Mouse (Mus musculus) liver, embryonic 14.5 days (tissue): Measurements from ENCODE around the gene Bves. TPM values are rescaled to one million over a fixed set of nuclear protein-coding genes. Genes with fewer than 3 reads are reported as not detected.

Source experiments
- ATAC-seq: fragments of 200-750 bp; cut with Nextera tagmentation; 2 replicates; pipeline ENCODE4 v1.8.0; 2017; ENCODE audit warnings: moderate number of reproducible peaks, mild to moderate bottlenecking, moderate library complexity; ENCODE audit not compliant: insufficient read depth
- DNase-seq, 3 experiments: peaks; one replicate each; pipeline ENCODE4 v3.0.0-alpha.2; 2012 to 2013; ENCODE audit warnings: low read depth in 3 of 3, low spot score in 3 of 3
- H3K27ac ChIP-seq: fragments of 300-500 bp; sonication (generic); 2 replicates; pipeline ENCODE4 v1.5.1; 2014; ENCODE audit warnings: moderate library complexity, mild to moderate bottlenecking, control low read depth, inconsistent platforms
- H3K27me3 ChIP-seq: fragments of 300-500 bp; sonication (generic); 2 replicates; pipeline ENCODE4 v1.6.1; 2014; ENCODE audit warnings: mild to moderate bottlenecking, low read length, moderate library complexity; ENCODE audit not compliant: control insufficient read depth, insufficient read depth
- H3K36me3 ChIP-seq: fragments of 300-500 bp; sonication (generic); replicated peaks from 2 replicates; pipeline ENCODE4 v1.6.1; 2014; ENCODE audit warnings: low read depth; ENCODE audit not compliant: control insufficient read depth, insufficient read depth
- H3K4me1 ChIP-seq, 2 experiments: fragments of 200-500 bp in 1 of 2; fragments of 300-500 bp in 1 of 2; sonication (generic) in 1 of 2; replicated peaks; 2 replicates each; pipeline ENCODE4 v1.6.1; 2012 to 2014; ENCODE audit warnings: antibody characterized with exemption in 1 of 2, inconsistent platforms in 1 of 2, low read length in 1 of 2; ENCODE audit not compliant: control insufficient read depth in 2 of 2, insufficient read depth in 2 of 2
- H3K4me2 ChIP-seq: fragments of 300-500 bp; sonication (generic); 2 replicates; pipeline ENCODE4 v1.6.1; 2014; ENCODE audit warnings: low read depth, mild to moderate bottlenecking, control low read depth, moderate library complexity
- H3K4me3 ChIP-seq, 2 experiments: fragments of 200-500 bp in 1 of 2; fragments of 300-500 bp in 1 of 2; sonication (generic) in 1 of 2; 2 replicates each; pipeline ENCODE4 v1.5.1; 2012 to 2014; ENCODE audit warnings: low read depth in 2 of 2, low read length in 2 of 2, mild to moderate bottlenecking in 2 of 2, control low read depth in 1 of 2, inconsistent platforms in 1 of 2, moderate library complexity in 1 of 2; ENCODE audit not compliant: insufficient read depth in 1 of 2
- H3K9ac ChIP-seq: fragments of 300-500 bp; sonication (generic); replicated peaks from 2 replicates; pipeline ENCODE4 v1.6.1; 2014; ENCODE audit warnings: mild to moderate bottlenecking, control low read depth, moderate library complexity
- H3K9me3 ChIP-seq: fragments of 300-500 bp; sonication (generic); 2 replicates; pipeline ENCODE4 v1.6.1; 2016; ENCODE audit warnings: low read length, mixed read lengths; ENCODE audit not compliant: control insufficient read depth
- CTCF ChIP-seq: IDR thresholded peaks from 2 replicates; pipeline ENCODE4 v1.5.1; 2016; ENCODE audit warnings: antibody characterized with exemption, low read depth, control low read depth
- EP300 ChIP-seq: IDR thresholded peaks from 2 replicates; pipeline ENCODE4 v1.6.1; 2016; ENCODE audit warnings: antibody characterized with exemption, low read depth
- WGBS: fragments of 180-500 bp; shearing (Covaris S2); extraction: QIAGEN DNeasy Blood & Tissue Kit; methylation state at CpG from one replicate; pipeline ENCODE4 v1.1.7; 2014; ENCODE audit not compliant: insufficient replicate concordance; 5-methylcytosine and 5-hydroxymethylcytosine counted together
- polyA plus RNA-seq, 2 experiments: library from polyadenylated mRNA; depleted of rRNA in 1 of 2; stranded (reverse) in 1 of 2; unstranded in 1 of 2; fragments of >200 nt; fragmentation: Nextera tagmentation in 1 of 2; extraction: Ambion mirVana in 1 of 2; gene quantifications; 2 replicates each; pipeline versions ENCODE4 v1.2.1 to v1.2.3; 2012 to 2014

The Bves gene
- polyA plus RNA-seq, 2 experiments, result 0.02 TPM; not detected in 1

- Histone ChIP-seq H3K9ac (no peak overlapping the region), H3K27ac (no peak overlapping the region), H3K36me3 (no peaks in the 10 kb centered on the region), H3K27me3 (no peaks in the 10 kb centered on the region), H3K4me1 (peaks cover 0 to 13% of the 10 kb centered on the region in 2 experiments; a peak in 3 of 4 replicates), H3K4me2 (no peak overlapping the region), H3K4me3 (no peak overlapping the region), H3K9me3 (no peaks in the 10 kb centered on the region)
- no peak for TF ChIP-seq EP300
- no peak for TF ChIP-seq CTCF
- ATAC-seq (no peak), DNase-seq (no peak)
- WGBS, result 74% methylated on average over 1 of the region's 1 CpGs
Measured at GRCm38 (mm10) chr10:45398211-45398610, 62.6 kb downstream of the Bves start.

DNA sequence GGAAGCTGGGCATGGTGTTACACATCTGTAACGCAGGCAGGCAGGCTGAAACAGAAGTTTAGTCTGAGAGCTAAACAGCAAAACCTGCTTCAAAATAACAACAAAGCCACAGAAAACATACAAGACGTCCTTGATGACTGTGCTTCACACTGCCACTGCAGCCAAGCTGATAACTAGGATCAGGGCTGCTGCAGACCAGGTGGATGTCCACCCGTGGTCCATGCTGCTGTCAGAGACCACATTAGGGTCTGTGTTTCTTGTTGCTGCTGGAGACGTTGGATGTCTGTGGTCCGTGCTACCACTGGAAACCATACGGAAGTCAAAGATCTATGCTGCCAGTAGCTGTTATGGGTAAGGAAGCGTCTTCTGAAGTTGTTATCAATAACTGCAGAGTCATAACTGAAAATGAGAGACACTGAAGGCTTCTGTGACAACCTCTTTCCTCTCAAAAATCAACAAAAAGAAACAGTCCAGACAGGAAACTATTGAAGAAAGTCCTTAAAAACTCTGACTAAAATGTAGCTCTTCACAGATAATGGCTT is 64.2 kb downstream of the Bves start:
- 20% methylated on average over 7 of the region's 7 CpGs for WGBS
- no peak for DNase-seq
- TF ChIP-seq EP300 (peak; percentile 11; the same call in 1 of the 2 replicates), CTCF (no peak)

DNA sequence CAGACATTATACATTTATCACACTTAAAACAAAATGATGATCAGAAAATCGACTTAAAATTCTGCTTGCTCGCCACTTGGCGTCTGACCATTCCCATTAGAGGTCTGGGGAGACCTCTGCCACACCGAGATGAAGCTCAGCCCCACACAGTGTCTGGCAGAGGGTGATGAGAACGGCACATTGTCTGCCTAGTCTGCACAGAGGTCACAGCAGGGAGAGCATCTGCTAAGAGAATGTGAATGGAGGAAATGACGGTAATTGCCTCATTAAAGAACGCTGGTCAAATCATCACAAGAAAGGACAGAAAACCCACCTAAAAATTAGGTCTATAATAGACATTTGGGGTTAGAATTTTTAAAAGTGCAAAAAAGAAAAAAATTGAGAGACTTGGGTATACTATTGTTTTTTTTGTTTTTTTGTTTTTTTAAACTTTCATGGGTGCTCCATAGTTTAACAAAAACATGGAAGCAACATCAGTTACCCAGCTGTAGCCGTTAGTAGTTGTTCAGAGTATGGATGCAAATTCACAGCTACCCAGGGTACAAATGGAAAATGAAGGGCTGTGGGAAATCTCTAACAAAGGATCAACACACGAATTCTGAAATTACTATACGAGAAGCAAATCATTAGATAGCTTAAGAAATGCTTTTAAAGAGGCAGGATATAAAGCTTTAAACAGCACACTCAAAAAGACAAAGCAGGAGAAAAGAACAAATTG is 75.2 kb downstream of the Bves start:
- ATAC-seq (no peak), DNase-seq (no peak)
- Histone ChIP-seq H3K36me3 (no peaks in the 10 kb centered on the region), H3K4me1 (no peaks in the 10 kb centered on the region), H3K9ac (no peak overlapping the region), H3K4me3 (no peak overlapping the region), H3K27me3 (no peaks in the 10 kb centered on the region), H3K27ac (no peak overlapping the region), H3K9me3 (no peaks in the 10 kb centered on the region), H3K4me2 (no peak overlapping the region)
- TF ChIP-seq CTCF (no peak), EP300 (no peak)
- 64% methylated on average over 10 of the region's 10 CpGs for WGBS

More for the DNA sequence above, 64.2 kb downstream of the Bves start:
- Histone ChIP-seq H3K9ac (no peak overlapping the region; the same call in 1 of the 2 replicates), H3K4me3 (peak overlapping the region in 1 of 2 experiments; percentile 45; a peak in 2 of 4 replicates), H3K36me3 (no peaks in the 10 kb centered on the region), H3K4me1 (peaks cover 0 to 13% of the 10 kb centered on the region in 2 experiments; a peak in 3 of 4 replicates), H3K27ac (peak overlapping the region; percentile 23; the same call in 1 of the 2 replicates), H3K9me3 (no peaks in the 10 kb centered on the region), H3K27me3 (no peaks in the 10 kb centered on the region), H3K4me2 (peak overlapping the region; percentile 20)
- peak; percentile 55; the same call in 1 of the 2 replicates for ATAC-seq

- Histone ChIP-seq H3K4me2 (no peak overlapping the region), H3K4me3 (no peak overlapping the region), H3K9me3 (no peaks in the 10 kb centered on the region), H3K9ac (no peak overlapping the region), H3K4me1 (no peaks in the 10 kb centered on the region), H3K27ac (no peak overlapping the region), H3K36me3 (no peaks in the 10 kb centered on the region), H3K27me3 (no peaks in the 10 kb centered on the region)
- TF ChIP-seq CTCF (no peak), EP300 (no peak)
- ATAC-seq (no peak), DNase-seq (no peak)
- 72% methylated on average over 2 of the region's 2 CpGs for WGBS
Measured at GRCm38 (mm10) chr10:45411741-45412140, 76.2 kb downstream of the Bves start.

DNA sequence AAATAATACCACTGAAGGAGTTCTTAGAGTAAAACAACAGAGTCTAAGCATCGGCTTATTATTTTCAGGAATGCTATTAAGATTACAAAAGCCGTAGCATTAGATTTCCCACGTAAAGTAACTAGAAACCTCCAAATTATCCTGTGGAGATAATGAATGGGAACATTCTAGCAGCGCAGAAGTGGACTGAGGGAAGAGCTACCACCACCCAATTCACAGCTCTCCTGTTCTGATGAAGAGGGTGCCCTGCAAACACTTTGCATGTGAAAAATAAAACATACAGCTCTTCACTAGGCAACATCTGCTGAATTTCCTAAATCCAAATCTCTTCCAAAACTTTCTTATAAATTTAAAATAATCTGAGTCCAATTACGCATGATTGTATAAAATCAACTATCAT is 76.6 kb downstream of the Bves start:
- DNase-seq, result no peak
- WGBS, result 87% methylated on average over 5 of the region's 5 CpGs

More for the DNA sequence above, 76.6 kb downstream of the Bves start:
- ATAC-seq, result no peak
- Histone ChIP-seq H3K9me3 (no peaks in the 10 kb centered on the region), H3K27ac (no peak overlapping the region), H3K36me3 (no peaks in the 10 kb centered on the region), H3K4me1 (no peaks in the 10 kb centered on the region), H3K4me2 (no peak overlapping the region), H3K4me3 (no peak overlapping the region), H3K9ac (no peak overlapping the region), H3K27me3 (no peaks in the 10 kb centered on the region)
- TF ChIP-seq CTCF, result no peak
- no peak for TF ChIP-seq EP300

Other genes with a start within 250 kb of the Bves start
- gene Popdc3, start 157.7 kb upstream of the Bves start, polyA plus RNA-seq (2012; rRNA removed), result 0.03 TPM in 1 of 2 replicates, not detected in the other
- not detected in 2 replicates for gene Popdc3, start 157.7 kb upstream of the Bves start, polyA plus RNA-seq (2014; fragmentation: Nextera tagmentation; extraction: Ambion mirVana)
- gene Lin28b, start 150.6 kb downstream of the Bves start, polyA plus RNA-seq (2012; rRNA removed), result 4.3 and 5.9 TPM in 2 replicates
- 8.8 and 10.1 TPM in 2 replicates for gene Lin28b, start 150.6 kb downstream of the Bves start, polyA plus RNA-seq (2014; fragmentation: Nextera tagmentation; extraction: Ambion mirVana)
- 20.7 and 32.8 TPM in 2 replicates for gene Hace1, start 242.1 kb downstream of the Bves start, polyA plus RNA-seq (2012; rRNA removed)
- 46.3 and 51.1 TPM in 2 replicates for gene Hace1, start 242.1 kb downstream of the Bves start, polyA plus RNA-seq (2014; fragmentation: Nextera tagmentation; extraction: Ambion mirVana)